Mouse (Mus musculus): ENCODE data around the gene Cdc20.

Gene Cdc20

GRCm38 (mm10) chr4:118417112-118417797 lies 19.9 kb downstream of the Cdc20 start:
- DNase-seq: no peak

- DNase-seq: no peak
These were observed 20.8 kb downstream of the Cdc20 start for GRCm38 (mm10) chr4:118416329-118416728.

- no peak for DNase-seq
These were observed 21.4 kb downstream of the Cdc20 start for GRCm38 (mm10) chr4:118415779-118416178.

GRCm38 (mm10) chr4:118413553-118413952 lies 23.6 kb downstream of the Cdc20 start:
- DNase-seq: no peak

- DNase-seq: no peak
These were observed 26.3 kb downstream of the Cdc20 start for GRCm38 (mm10) chr4:118410871-118411270.

GRCm38 (mm10) chr4:118409142-118409900 lies 27.8 kb downstream of the Cdc20 start, which contains the start of the genes Szt2 and Med8:
TSS of gene Szt2 (minus strand) at chr4:118409273.
TSS of gene Med8 (plus strand) at chr4:118409337.
- peak; percentile 92 for DNase-seq

GRCm38 (mm10) chr4:118402701-118403100 lies 34.5 kb downstream of the Cdc20 start:
- no peak for DNase-seq

DNA sequence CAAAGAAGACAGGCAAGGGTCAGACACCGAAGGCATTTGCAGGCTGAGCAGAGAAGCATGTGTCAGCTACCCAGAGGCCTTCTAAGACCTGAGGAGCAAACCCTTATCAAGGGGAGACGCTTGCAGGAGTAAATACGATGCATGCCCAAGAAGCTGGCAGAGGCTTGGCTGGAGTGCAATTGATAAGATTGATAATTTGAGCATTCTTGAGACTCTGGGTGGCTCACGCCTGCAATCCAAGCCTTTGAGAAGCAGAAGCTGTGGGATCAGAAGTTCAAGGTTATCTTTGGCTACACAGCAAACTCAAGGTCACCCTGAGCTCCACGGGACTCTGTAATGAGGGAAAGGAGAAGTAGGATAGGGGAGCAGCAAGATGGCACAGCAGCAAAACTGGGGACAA lies 35.2 kb downstream of the Cdc20 start:
- no peak for DNase-seq

DNA sequence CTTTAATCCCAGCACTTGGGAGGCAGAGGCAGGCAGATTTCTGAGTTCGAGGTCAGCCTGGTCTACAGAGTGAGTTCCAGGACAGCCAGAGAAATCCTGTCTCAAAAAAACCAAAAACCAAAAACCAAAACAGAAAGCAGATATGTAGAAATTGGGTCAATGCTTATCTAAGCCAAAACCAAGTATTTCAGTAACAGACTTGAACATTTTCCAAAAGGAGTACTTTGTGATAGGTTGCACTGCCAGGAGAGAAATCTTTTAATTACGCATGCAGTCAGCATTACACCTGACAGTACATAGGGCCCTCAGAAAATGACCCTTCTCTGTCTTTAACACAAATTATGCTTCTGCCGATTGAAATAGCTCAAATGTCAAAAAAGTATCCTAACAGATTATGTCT lies 35.7 kb downstream of the Cdc20 start:
- DNase-seq: no peak

DNA sequence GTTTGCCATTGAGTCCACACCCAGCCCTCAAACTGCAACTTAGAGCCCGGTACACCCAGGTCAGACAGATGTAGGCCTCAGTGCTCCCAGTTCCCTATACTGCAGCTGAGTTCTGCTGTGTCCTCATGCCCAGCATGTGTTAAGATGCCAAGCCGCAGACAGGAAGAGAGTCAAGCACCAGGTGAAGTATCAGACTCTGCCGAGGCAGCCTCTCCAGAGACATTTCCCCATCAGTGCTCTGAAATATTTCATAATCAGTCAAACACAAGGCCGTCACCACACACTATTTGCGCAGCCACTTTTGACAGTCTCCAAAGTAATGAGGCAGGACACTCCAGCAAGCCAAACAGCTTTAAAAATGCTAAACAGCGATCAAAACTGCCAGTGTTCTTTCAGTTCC lies 38.8 kb downstream of the Cdc20 start:
- DNase-seq: no peak

DNA sequence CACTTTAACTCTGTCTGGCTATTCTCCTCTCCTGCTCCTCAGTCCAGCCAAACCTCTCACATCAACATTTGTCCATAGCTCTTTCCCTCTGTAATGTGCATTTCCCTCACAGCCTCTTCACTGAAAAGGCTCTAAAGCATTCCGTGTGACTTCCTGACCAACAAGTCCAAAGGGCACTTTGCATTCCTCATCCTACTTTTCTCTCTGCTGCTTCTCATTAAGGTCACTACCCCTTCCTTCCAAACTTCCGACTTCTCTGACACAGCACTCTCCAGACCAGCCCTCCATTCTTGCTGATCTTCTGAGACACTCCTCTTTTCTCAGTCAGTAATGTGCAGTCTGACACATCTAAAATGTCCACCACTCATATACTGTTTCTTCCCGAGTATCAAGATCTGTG lies 40.7 kb downstream of the Cdc20 start:
- peak; percentile 17 for DNase-seq

GRCm38 (mm10) chr4:118395289-118395688 lies 41.9 kb downstream of the Cdc20 start:
- DNase-seq: no peak

DNA sequence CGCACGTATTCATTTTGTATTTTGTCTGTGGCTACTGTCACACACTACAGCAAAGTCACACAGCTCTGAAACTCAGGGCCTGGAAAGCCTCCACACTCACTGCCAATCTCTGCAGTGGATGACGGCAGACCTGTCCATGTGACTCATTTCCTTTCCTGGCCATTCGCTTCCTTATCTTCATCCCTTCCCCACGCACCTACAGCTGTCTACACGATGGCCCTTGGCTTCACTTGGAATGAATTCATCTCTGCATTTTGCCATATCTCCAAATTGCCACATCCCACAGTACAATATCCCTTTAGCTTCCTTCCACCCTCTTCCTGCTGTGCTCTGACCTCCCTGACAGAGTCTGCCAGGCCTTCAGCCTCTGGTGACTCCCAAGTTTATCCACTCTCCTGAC lies 42.6 kb downstream of the Cdc20 start:
- no peak for DNase-seq

- DNase-seq: no peak
These were observed 47.0 kb downstream of the Cdc20 start for GRCm38 (mm10) chr4:118390146-118390545.

GRCm38 (mm10) chr4:118387316-118387715 lies 49.8 kb downstream of the Cdc20 start:
- no peak for DNase-seq

- no peak for DNase-seq
These were observed 53.9 kb downstream of the Cdc20 start for GRCm38 (mm10) chr4:118383271-118383670.
